Mouse (Mus musculus) adrenal gland, postnatal 25 days (tissue): ENCODE data around the gene Dgka. TPM values are rescaled to one million over a fixed set of nuclear protein-coding genes. Genes with fewer than 3 reads are reported as not detected.
A peak's percentile ranks its signal among the peaks of the same experiment; 100 is the strongest.
"Not testable (repeated sequence)": the region's sequence is repeated elsewhere in the genome, so short reads cannot be mapped to it uniquely, and the experiment has no call there.

ENCODE experiments used
- DNase-seq: peaks from one replicate; pipeline ENCODE4 v3.0.0; 2021; ENCODE audit warnings: mixed read lengths
- total RNA-seq: library from RNA; stranded (reverse); gene quantifications from 2 replicates; pipeline ENCODE4 v1.2.3, GENCODE M21; 2021

Gene Dgka
- total RNA-seq, 1 experiment from 2014 or later, result 17.6 TPM

DNA sequence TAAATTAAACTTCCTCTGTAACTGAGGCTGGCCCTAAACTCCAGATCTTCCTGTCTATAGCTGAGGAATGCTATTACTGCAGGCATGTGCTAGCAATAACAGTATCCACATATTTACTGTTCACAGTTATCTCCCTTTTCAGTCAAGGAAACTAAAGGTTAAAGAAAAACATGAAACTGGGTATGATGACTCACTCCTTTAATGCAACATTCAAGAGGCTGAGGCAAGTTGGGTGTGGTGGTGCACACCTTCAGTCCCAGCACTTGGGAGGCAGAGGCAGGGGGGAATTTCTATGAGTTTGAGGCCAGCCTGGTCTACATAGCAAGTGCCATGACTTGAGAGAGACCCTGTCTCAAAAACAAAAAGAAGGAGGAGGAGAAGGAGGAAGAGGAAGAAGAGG is 12.7 kb downstream of the Dgka start:
- DNase-seq, result no peak

DNA sequence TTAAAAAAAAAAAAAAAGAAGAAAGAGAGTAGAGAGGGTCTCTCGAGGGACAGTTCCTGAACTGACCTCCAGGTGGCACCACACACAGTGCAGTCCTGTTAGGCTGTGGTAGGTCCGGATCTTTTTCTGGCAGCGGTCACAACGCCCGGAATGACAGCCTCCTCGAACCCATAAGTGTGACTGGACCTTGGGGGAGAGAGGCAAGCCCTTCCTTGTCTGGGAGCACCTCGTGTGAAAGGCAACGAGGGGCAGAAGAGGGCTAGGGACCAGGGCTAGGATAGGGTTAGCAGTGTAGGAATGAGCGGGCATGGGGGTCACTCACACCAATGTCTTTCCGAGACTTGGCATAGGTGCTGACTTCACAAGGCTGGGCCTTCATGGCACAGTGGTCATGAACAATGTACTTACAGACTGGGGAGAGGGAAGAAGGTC is 13.6 kb downstream of the Dgka start:
- DNase-seq, result peak; percentile 75

DNA sequence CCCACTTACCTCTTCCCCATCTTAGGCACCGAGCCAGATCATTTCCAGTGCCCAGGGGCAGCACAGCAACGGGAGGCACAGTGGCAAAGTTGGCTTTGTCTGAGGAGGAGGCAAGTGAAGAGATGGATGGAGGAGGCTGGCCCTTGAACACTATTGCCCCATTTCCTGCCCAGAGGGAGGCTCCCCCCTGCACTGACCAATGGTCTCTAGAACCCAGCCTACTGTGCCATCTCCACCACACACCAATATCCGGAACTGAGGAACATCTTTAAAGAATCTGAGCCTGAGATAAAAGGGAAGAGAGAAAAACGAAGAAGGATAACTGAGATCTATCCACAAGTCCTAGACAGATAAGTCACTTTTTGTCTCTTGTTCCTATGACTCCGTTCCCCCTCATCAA is 16.6 kb downstream of the Dgka start:
- no peak for DNase-seq

- DNase-seq, result not testable (repeated sequence)
Measured at GRCm38 (mm10) chr10:128725466-128725865, 19.2 kb downstream of the Dgka start.

GRCm38 (mm10) chr10:128715559-128716537 is 28.8 kb downstream of the Dgka start:
- no peak for DNase-seq

GRCm38 (mm10) chr10:128711318-128711717 is 33.3 kb downstream of the Dgka start:
- DNase-seq, result not testable (repeated sequence)

DNA sequence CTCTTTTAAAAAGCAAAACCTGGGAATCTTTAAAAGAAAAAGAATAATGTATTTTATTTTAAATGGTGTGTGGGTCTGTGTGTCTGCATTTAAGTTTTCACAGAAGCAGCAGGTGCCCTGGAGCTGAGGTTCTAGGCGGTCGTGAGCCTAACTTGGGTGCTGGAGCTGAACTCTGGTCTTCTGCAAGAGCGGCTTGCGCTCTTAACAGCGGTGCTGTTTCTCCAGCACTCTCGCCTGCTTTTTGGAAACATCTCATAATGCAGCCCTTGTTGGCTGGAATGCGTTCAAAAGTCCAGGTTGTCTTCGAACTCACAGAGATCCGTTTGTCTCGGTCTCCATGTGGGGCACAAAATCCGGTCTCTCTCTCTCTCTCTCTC is 39.4 kb downstream of the Dgka start:
- no peak for DNase-seq

DNA sequence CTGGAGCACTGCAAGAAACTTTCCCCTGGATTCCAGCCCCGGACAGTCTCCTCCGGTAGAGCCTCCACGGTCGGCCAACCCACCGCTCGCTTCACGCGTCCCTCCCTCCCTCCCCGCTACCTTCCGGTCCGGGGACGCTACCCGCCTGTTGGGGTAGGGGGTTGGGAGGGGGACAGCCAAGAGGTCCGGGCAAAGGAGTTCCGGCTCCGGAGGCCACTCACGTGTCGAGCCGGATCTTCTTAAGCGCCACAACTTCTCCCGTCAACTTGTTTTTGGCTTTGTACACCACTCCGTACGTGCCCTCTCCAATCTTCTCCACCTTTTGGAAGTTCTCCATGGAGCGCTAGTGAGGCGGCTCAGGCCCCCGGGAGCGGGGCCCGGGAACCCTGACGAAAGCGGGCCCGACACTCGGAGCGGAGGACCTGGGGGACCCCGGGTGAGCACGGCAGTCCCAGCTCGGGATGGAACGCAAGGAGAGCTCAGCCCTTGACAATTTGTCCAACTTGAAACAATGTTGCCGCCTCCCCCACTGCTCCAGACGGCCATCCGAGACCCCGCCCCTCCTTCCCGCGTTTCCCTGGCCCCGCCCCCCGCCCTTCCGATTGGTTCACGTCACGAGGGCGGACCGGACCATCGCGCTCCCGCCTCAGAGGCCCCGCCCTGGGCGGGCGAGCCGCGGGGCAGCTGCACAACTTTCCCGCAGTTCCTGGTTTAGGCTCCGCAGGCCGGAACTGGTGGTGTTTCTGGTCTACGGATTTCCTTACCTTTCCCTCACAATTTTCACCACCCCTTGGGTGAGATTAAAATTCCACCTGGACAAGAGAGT is 40.0 kb downstream of the Dgka start, which contains the start of gene Cdk2:
Cdk2 (minus strand) TSS at position 541 of the 826 bp plus-strand sequence.
- peak; percentile 93 for DNase-seq

GRCm38 (mm10) chr10:128703895-128704294 is 40.8 kb downstream of the Dgka start, which contains the start of gene Pmel:
TSS of gene Pmel (plus strand) at chr10:128704195.
- DNase-seq, result no peak

GRCm38 (mm10) chr10:128702328-128703007 is 42.2 kb downstream of the Dgka start:
- no peak for DNase-seq

GRCm38 (mm10) chr10:128700712-128701111 is 43.9 kb downstream of the Dgka start:
- DNase-seq, result no peak

DNA sequence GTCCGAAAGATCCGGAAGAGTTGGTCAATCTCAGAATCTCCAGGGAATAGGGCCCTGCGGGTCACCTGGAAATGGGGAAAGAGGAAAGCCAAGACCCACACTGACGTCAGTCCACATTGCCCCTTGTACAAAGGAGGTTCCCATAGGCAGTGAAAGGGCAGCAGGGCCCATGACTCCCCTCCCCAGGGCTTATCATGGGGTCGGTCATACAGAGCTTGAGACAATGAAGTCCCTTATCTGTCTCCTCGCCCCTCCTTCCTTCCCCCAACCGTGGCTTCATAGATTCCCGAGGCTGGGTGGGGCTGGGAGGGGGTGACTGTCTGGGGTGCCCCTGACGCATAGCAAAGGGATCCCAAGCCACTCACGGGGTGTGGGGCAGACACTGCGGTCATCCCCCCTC is 45.0 kb downstream of the Dgka start:
- DNase-seq, result no peak

DNA sequence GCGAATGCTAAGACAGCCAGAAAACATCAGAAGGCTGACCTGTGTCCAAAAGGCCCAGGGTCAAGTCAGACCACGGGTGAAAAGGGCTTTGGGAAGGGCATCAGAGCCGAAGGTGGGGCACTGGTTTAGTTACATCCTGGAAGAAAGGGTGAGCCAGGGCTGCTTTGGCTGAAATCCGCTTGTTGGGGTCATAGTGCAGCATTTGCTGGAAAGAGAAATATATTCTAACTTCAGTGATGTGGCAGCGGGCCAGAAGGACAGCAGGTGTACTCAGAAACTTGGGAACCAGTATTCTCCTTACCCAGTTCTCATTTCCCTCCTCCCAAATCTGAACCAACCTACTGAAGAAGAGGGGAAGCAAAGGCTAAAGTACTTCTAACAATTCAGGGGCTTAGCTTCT is 45.6 kb downstream of the Dgka start:
- DNase-seq, result no peak

- DNase-seq, result no peak
Measured at GRCm38 (mm10) chr10:128697072-128697725, 47.5 kb downstream of the Dgka start.

DNA sequence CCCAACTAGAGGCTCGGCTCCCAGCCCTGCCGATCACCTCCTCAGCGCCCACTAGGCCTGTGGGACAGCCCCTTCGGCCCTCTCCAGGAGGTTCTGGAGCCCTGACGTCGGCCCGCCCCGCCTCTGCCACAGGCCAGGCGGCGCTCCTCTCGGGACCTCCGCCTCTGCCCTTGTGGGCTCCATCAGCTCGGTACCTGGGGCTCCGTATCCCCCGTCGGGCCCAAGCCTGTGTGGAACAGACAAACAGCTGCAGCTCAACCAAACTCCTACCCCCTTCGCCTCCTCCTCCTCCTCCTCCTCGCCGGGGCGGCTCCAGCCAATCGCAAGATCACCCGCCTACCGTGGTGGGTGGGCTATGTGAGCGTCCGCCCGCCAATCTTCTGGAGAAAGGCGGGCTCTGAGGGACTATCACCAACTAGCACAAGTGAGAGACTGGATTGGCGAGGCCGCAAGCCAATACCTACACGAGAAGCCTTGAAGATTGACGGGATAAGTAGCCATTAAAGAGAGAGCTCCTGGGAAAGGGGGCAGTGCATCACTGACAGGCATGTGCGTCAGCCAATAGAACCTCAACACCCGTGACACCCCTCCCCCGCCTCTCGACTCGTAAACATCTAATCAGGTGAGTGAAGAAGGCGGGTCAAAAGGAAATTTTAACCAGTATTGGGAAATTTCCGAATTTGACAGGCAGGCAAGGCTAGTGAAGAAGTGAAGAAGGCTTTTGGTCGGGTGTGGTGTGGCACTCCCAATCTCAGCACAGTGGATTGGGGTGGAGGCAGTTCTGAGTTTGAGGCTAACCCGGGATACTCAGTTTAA is 48.5 kb downstream of the Dgka start, which contains the start of gene Rab5b:
Rab5b (minus strand) TSS at position 273 of the 816 bp plus-strand sequence.
- peak; percentile 96 for DNase-seq

GRCm38 (mm10) chr10:128695411-128695991 is 49.2 kb downstream of the Dgka start:
- DNase-seq, result no peak

DNA sequence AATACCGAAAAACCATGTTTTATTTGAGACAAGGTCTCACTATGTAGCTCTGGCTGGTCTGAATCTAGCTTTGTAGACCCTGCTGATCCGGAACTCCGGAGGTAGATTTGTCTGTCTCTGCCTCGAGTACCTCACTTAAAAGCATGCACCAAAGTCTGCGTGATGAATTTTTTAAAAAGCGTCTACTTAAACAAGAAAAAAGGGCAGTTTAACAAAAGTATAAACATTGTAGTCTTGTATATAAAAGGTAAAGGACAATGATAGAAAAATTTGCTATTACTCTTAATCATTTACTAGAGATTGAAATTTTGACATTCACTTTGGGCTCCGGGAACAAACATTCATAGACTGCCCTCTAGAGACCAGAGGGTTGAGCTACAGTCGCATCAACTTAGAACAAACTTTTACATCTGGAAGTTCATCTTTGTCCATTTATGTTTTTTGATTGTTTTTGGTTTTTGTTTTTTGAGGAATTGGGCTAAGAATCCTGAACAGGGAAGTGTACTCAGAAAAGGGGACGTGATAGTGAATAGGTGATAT is 70.1 kb downstream of the Dgka start:
- DNase-seq, result no peak

GRCm38 (mm10) chr10:128673763-128674468 is 70.7 kb downstream of the Dgka start, which contains the start of gene Suox:
TSS of gene Suox (minus strand) at chr10:128674073.
- peak; percentile 85 for DNase-seq

DNA sequence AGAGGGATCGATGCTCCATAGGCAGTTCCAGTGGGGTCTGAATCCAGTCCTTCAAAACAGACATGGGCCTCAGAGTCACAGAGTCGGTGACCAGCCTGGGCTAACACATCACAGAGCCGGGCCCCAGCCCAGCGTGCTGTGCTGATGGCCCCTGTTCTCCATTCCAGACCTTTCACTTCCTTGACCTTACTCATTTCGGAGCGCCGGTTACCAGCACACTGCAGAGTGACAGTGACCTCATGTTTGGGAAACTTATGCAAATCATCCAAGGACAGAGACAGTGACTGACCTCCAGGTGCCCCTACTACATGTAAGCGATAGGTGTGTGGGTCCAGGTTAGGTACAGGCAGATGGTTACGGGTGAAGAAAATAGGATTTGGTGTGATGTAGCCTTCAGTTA is 73.5 kb downstream of the Dgka start:
- DNase-seq, result no peak
